Mouse (Mus musculus): Measurements from ENCODE around the gene Tmem266.

Tmem266 gene

DNA sequence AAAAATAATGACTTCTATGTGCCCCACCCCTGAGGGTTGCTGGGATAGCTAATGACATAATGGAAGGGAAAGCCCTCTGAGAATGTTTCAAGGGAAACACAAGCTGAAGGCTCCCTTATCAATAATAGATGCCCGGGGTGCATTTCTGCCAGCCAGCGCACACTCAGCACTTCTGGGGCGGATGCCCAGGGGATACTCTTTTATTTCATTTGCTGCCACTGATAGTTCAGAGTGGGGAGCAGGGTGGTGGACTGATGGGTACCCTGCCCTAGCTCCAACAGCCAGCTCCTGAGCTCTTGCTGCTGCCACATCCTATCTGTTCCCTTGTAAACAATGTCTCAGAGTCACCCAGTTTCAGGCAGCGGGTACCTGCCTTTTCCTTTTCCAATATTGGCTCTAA is 120.8 kb downstream of the Tmem266 start:
- TF ChIP-seq GATA4 (IDR thresholded peaks at IDR 0.05; ENCODE audit: insufficient replicate concordance, low read length) = no peak

- TF ChIP-seq GATA4 (IDR thresholded peaks at IDR 0.05; ENCODE audit: insufficient replicate concordance, low read length) = no peak
These were observed 122.4 kb downstream of the Tmem266 start for GRCm38 (mm10) chr9:55449108-55449507.

DNA sequence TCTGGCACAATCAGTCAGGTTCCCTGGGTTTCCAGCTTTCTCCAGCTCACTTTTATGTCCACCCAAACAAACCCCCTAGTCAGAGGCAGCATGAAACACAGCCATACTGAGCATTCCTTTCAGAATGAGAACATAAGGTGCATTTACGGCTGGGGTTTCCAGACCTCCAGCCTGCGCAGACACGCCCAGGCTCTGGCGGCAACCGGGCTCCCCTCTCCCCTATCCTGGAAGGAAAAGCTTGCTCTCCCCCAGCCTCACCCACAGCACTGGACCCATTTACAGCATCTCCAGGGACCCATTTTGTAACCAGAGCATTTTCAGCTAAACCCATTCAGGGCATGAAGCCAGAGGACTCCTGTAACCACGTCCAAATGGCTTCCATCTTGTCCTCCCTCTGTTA is 123.3 kb downstream of the Tmem266 start:
- TF ChIP-seq GATA4 (IDR thresholded peaks at IDR 0.05; ENCODE audit: insufficient replicate concordance, low read length) = no peak

GRCm38 (mm10) chr9:55451426-55451825 is 124.7 kb downstream of the Tmem266 start:
- TF ChIP-seq GATA4 (IDR thresholded peaks at IDR 0.05; ENCODE audit: insufficient replicate concordance, low read length) = no peak

DNA sequence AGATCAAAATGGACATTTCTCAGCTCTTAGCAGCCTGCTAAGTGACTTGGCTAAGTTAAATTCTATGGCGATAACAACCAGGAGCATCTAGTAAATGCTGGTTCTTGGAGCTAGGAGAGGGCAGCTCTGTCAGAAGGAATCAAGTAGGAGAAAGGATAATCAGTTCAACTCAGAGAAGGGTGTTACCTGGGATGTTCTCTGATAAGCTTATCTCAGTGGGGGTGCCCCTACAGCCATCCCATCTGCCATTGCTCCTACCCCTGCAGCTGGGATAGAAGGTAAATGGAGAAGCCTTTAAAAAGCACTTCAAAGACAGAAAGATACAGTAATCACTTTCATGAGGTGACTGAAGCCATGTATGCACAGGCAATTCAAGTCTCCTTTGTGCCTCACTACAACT is 126.2 kb downstream of the Tmem266 start:
- TF ChIP-seq GATA4 (IDR thresholded peaks at IDR 0.05; ENCODE audit: insufficient replicate concordance, low read length) = no peak

DNA sequence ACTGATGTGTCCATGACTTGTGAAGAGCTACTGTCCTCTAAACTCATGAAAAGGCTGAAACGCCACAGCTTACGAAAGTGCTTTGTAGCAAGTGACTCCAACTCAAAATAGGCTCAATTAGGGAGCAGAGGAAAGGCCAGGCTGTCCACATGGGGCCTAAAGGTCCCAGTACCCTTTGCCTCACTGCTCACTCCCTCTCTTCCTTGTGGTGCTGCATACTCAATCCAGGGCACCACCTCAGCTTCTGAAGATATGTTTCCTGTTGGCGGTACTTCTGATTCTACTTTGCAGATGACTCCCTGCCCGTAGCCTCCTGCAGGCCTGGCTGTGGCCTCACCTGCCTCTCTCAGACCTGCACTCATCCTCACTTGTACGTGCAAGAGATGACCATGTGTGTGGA is 126.7 kb downstream of the Tmem266 start:
- TF ChIP-seq GATA4 (IDR thresholded peaks at IDR 0.05; ENCODE audit: insufficient replicate concordance, low read length) = no peak

GRCm38 (mm10) chr9:55468397-55468796 is 141.7 kb downstream of the Tmem266 start:
- TF ChIP-seq GATA4 (IDR thresholded peaks at IDR 0.05; ENCODE audit: insufficient replicate concordance, low read length) = no peak

- TF ChIP-seq GATA4 (IDR thresholded peaks at IDR 0.05; ENCODE audit: insufficient replicate concordance, low read length) = no peak
These were observed 149.4 kb downstream of the Tmem266 start for GRCm38 (mm10) chr9:55476084-55476483.

GRCm38 (mm10) chr9:55478699-55479098 is 152.0 kb downstream of the Tmem266 start:
- no peak for TF ChIP-seq GATA4 (IDR thresholded peaks at IDR 0.05; ENCODE audit: insufficient replicate concordance, low read length)

DNA sequence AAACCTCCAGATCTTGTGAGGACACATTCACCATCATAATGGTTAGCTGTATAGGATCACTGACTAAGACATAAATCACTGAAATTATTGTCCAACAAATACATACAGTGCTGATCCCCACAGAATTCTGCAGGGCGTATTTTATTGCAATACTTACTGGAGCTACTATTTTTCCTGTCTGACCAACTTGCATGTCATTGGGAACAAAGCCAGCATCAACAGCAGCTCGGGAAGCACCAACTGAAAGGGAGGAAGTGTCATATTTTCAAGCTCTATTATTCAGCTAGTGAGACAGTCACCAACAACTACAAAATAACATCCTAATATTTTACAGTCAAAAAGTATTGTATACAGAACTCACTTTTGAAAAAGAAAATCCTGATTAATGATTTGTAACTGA is 155.4 kb downstream of the Tmem266 start:
- no peak for TF ChIP-seq GATA4 (IDR thresholded peaks at IDR 0.05; ENCODE audit: insufficient replicate concordance, low read length)

Measured in liver, adult (tissue).